Mouse (Mus musculus): ENCODE measurements around the gene Sspn. TPM values are rescaled to one million over a fixed set of nuclear protein-coding genes. Genes with fewer than 3 reads are reported as not detected.

The Sspn gene
- polyA plus RNA-seq (2012; ENCODE audit: insufficient read depth, insufficient read length, low replicate concordance, missing spikeins): not detected in 2 replicates

DNA sequence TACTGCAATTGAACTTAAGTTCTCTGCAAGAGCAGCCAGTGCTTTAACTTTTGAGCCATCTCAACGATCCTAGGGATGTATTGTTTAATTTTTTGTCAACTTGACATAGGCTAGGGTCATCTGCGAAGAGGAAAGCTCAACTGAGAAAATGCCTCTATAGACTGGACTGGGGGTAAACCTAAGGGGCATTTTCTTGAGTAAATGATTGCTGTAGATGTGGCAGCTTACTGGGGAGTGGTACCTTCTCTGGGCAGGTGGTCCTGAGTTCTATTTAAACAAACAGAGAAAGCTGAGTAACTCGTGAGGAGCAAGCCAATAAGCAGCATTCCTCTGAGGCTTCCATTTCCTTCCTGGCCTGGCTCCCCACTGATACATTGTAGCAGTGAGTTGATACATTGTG is at the start of gene Sspn:
TSS of gene Sspn (plus strand) at position 301 of the 400 bp plus-strand sequence.
- Histone ChIP-seq H3K4me3 (ENCODE audit: insufficient read depth, low read depth, low read length) (no peak within 1 kb of the TSS), H3K27ac (ENCODE audit: insufficient read depth, low read depth, low read length) (no peak within 1 kb of the TSS), H3K4me1 (ENCODE audit: control insufficient read depth, insufficient read depth, low read length) (peaks cover 9% of the 10 kb centered on the region)
- 84% methylated on average over 3 of the region's 3 CpGs for WGBS
- TF ChIP-seq POLR2A (IDR thresholded peaks at IDR 0.05; ENCODE audit: insufficient read depth, low read depth, low read length) (no peak), CTCF (IDR thresholded peaks at IDR 0.05; ENCODE audit: insufficient read depth, low read depth, low read length) (no peak)

DNA sequence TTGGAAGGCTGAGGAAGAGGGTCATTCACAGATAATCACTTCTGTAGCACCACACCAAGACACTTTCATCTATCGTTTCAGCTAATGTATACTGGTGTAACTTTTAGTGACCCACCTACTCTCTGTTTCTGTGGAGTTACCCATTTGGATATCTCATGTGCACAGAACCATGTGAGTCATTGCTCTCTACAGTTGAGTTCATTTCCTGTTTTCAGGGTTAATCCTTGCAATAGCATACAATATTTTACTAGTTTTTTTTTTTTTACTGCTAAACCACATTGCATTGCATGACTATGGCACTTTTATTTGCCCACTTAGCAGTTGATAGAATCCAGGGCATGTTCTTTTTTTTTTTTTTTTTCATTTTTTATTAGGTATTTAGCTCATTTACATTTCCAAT is 48.4 kb upstream of the Sspn start:
- Histone ChIP-seq H3K4me3 (ENCODE audit: insufficient read depth, low read depth, low read length) (no peak overlapping the region), H3K4me1 (ENCODE audit: control insufficient read depth, insufficient read depth, low read length) (no peaks in the 10 kb centered on the region), H3K27ac (ENCODE audit: insufficient read depth, low read depth, low read length) (no peak overlapping the region)
- TF ChIP-seq CTCF (IDR thresholded peaks at IDR 0.05; ENCODE audit: insufficient read depth, low read depth, low read length) (no peak), POLR2A (IDR thresholded peaks at IDR 0.05; ENCODE audit: insufficient read depth, low read depth, low read length) (no peak)
- WGBS: 87% methylated on average over 1 of the region's 1 CpGs

DNA sequence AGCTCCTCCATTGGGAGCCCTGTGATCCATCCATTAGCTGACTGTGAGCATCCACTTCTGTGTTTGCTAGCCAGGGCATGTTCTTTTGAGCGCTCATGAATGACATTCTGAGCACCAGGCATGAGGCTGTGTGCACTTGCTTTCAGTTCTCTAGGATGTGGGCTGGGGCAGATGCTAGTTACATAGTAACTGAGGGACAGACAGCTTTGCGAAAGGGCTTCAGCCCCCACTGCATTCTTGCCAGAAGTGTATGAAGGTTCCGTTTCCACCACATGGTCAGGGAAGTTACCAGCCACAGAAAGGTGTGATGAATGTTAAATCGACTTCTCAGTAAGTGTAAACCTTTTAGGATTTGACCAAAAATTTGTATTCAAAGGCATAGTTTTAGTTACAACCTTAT is 47.8 kb upstream of the Sspn start:
- no peaks in the 10 kb centered on the region for H3K4me1 ChIP-seq (ENCODE audit: control insufficient read depth, insufficient read depth, low read length)
- no peak overlapping the region for H3K4me3 ChIP-seq (ENCODE audit: insufficient read depth, low read depth, low read length)
- TF ChIP-seq POLR2A (IDR thresholded peaks at IDR 0.05; ENCODE audit: insufficient read depth, low read depth, low read length) (no peak), CTCF (IDR thresholded peaks at IDR 0.05; ENCODE audit: insufficient read depth, low read depth, low read length) (no peak)
- no peak overlapping the region for H3K27ac ChIP-seq (ENCODE audit: insufficient read depth, low read depth, low read length)
- 91% methylated on average over 4 of the region's 4 CpGs for WGBS

DNA sequence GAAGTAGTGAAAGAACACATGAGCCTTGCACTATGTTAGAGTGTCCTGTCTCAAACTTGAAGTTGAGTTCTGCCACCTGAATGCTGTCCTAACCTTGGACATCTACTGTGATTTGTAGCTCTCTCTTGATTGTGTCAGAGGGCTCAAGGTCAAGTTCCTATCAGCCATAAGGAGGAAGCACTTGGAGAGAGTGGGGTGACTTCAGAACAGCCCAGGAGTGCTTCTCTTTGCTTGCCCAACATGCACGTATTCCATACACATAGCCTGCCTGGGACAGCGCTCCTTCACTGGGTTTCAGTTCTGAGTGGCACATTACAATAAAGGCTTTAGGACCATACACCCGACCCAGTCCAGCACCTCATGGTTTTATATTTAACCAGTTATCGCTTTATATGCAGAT is 46.4 kb upstream of the Sspn start:
- WGBS: 82% methylated on average over 4 of the region's 4 CpGs
- Histone ChIP-seq H3K4me1 (ENCODE audit: control insufficient read depth, insufficient read depth, low read length) (no peaks in the 10 kb centered on the region), H3K27ac (ENCODE audit: insufficient read depth, low read depth, low read length) (no peak overlapping the region), H3K4me3 (ENCODE audit: insufficient read depth, low read depth, low read length) (no peak overlapping the region)
- no peak for TF ChIP-seq POLR2A (IDR thresholded peaks at IDR 0.05; ENCODE audit: insufficient read depth, low read depth, low read length)

DNA sequence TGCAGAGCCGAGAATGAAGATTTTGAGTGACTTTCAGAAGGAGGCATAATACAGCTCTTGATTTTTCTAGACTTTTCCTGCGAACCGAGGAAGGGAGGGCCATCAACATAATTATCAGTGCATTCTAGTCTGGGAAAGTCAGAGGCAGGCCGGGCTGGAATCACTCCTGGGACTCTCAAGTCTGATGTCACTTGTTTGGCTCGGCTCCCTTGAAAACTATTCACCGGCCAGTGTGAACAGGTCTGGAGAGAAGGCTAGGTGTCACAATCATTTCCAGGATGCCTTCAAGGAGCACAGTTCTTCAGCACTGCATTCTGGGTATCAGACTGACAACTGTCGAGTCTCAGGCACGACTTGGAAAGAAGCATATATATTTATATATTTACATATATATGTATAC is 45.2 kb upstream of the Sspn start:
- no peak overlapping the region for H3K27ac ChIP-seq (ENCODE audit: insufficient read depth, low read depth, low read length)
- no peaks in the 10 kb centered on the region for H3K4me1 ChIP-seq (ENCODE audit: control insufficient read depth, insufficient read depth, low read length)
- no peak overlapping the region for H3K4me3 ChIP-seq (ENCODE audit: insufficient read depth, low read depth, low read length)
- WGBS: 68% methylated on average over 8 of the region's 8 CpGs
- TF ChIP-seq POLR2A (IDR thresholded peaks at IDR 0.05; ENCODE audit: insufficient read depth, low read depth, low read length) (no peak), CTCF (IDR thresholded peaks at IDR 0.05; ENCODE audit: insufficient read depth, low read depth, low read length) (no peak)

DNA sequence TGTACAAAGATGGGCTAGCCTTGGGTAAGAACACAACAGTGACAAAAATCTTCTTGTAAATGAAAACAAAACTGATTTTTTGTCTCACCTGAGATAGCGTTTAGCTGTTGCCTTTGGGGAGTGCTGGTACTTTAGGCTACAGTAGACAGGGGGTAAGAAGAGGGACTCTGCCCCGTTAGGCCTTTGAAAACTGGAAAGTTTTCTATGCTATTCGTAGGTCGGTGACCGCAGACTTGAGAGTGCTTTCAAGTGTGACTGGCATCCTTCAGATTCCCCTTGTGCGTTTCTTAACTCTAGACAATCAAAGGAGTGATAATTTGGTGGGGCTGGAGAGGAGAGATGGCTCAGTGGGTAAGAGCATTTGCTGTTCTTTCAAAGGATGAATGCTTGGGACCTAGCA is 43.7 kb upstream of the Sspn start:
- no peak overlapping the region for H3K27ac ChIP-seq (ENCODE audit: insufficient read depth, low read depth, low read length)
- TF ChIP-seq CTCF (IDR thresholded peaks at IDR 0.05; ENCODE audit: insufficient read depth, low read depth, low read length): no peak
- TF ChIP-seq POLR2A (IDR thresholded peaks at IDR 0.05; ENCODE audit: insufficient read depth, low read depth, low read length): no peak
- 90% methylated on average over 6 of the region's 6 CpGs for WGBS

DNA sequence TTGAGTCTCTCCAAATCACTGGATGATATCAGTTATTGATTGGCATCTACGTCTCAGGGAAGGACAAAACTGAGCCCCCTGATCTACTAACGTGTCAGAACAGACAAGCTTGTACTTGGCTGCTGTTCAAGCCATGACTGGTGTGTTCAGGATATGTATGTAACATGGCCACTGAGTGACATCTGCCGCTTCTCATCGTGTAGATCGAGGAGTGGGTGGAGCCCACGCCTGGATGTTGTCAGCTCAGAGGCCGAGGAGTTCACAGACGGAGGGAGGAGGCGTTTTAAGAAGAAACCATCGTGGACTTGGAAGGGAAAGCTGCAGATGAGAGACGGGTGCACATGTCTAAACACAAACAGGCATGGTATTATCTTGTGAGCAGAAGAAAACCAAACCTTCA is 39.5 kb upstream of the Sspn start:
- Histone ChIP-seq H3K4me1 (ENCODE audit: control insufficient read depth, insufficient read depth, low read length) (no peaks in the 10 kb centered on the region), H3K4me3 (ENCODE audit: insufficient read depth, low read depth, low read length) (no peak overlapping the region), H3K27ac (ENCODE audit: insufficient read depth, low read depth, low read length) (no peak overlapping the region)
- 84% methylated on average over 11 of the region's 11 CpGs for WGBS
- TF ChIP-seq CTCF (IDR thresholded peaks at IDR 0.05; ENCODE audit: insufficient read depth, low read depth, low read length) (no peak), POLR2A (IDR thresholded peaks at IDR 0.05; ENCODE audit: insufficient read depth, low read depth, low read length) (no peak)

More for the DNA sequence above, 43.7 kb upstream of the Sspn start:
- Histone ChIP-seq H3K4me1 (ENCODE audit: control insufficient read depth, insufficient read depth, low read length) (no peaks in the 10 kb centered on the region), H3K4me3 (ENCODE audit: insufficient read depth, low read depth, low read length) (no peak overlapping the region)

DNA sequence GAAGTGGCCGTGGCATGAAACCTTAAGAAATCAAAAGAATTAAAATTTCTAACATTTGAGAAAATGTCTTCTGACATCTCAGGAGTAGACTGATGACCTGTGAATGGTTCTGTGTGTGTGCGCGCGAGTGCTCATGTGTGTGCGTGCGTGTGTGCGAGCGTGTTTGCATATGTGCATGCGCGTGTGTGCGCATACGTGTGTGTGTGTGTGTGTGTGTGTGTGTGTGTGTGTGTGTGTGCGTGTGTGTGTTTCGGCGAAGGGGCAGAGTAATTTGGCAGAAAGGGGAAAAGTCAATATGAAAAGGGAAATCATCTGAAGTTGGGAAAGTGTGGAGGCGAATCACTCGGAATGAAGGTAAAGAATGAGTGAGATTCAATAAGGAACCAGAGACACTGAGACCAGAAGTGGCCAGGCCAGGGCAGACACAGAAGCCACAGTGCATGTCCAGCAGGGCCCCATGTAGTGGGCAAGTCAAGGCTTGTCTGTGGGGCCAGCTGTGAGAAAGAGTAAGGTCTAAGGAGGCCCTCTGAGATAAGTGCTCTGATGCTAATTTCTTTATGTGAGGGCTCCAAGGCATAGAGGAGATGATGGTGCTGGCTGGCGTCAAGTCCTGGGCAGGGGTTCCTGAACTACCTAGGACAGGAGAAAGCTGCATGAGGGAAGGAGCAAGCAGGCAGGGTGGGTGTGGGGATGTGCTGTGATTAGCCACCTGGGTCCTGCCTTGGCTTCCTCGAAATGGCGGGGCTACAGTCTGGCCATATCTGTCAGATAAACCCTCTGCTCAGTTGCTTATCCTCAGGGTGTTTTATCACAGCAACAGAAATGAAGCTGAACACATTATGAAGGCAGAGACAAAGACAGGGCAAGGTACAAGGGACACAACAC is 38.8 kb upstream of the Sspn start:
- 94% methylated on average over 20 of the region's 20 CpGs for WGBS
- TF ChIP-seq POLR2A (IDR thresholded peaks at IDR 0.05; ENCODE audit: insufficient read depth, low read depth, low read length): no peak
- no peak for TF ChIP-seq CTCF (IDR thresholded peaks at IDR 0.05; ENCODE audit: insufficient read depth, low read depth, low read length)
- H3K4me3 ChIP-seq (ENCODE audit: insufficient read depth, low read depth, low read length): no peak overlapping the region
- no peak overlapping the region for H3K27ac ChIP-seq (ENCODE audit: insufficient read depth, low read depth, low read length)
- H3K4me1 ChIP-seq (ENCODE audit: control insufficient read depth, insufficient read depth, low read length): no peaks in the 10 kb centered on the region

DNA sequence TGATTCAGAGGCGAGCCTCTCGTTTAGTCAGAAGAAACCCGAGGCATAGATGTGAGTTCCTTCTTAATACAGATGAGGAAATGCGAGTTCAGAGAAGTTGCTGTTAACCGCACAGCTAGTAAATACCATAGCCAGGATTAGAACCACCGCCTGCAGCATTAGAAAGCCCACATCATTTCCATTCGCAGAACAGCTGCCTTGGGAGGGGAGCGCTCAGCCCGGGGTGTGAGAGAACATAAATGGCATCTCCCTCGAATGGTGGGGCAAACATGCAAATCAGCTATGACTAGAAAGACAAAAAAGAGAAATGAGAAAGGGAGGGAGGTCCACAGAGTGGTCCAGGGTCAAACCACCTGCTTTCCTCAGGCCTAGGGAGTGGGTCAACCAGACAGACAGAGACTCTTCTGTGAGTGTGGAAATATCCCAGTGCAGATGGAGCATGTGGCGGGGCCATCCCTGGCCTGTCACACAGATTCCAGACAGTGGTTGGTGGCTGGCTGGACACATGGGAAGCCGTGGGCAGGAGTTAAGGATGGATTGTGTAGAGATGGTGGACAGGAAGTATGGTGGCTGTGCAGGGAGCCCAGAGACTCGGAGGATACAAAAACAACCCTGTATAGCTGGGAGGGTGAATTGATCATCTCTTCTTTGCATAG is 37.9 kb upstream of the Sspn start:
- no peak overlapping the region for H3K4me3 ChIP-seq (ENCODE audit: insufficient read depth, low read depth, low read length)
- H3K27ac ChIP-seq (ENCODE audit: insufficient read depth, low read depth, low read length): no peak overlapping the region
- WGBS: 83% methylated on average over 13 of the region's 13 CpGs
- TF ChIP-seq CTCF (IDR thresholded peaks at IDR 0.05; ENCODE audit: insufficient read depth, low read depth, low read length) (no peak), POLR2A (IDR thresholded peaks at IDR 0.05; ENCODE audit: insufficient read depth, low read depth, low read length) (no peak)
- no peaks in the 10 kb centered on the region for H3K4me1 ChIP-seq (ENCODE audit: control insufficient read depth, insufficient read depth, low read length)
